Mouse (Mus musculus) embryonic facial prominence, embryonic 11.5 days (tissue): ENCODE measurements around the gene Pam16. TPM values are rescaled to one million over a fixed set of nuclear protein-coding genes. Genes with fewer than 3 reads are reported as not detected.

Experiments
- ATAC-seq: fragments of 200-750 bp; cut with Nextera tagmentation; replicated peaks from 2 replicates; pipeline ENCODE4 v1.8.0; 2017; ENCODE audit warnings: low read depth; ENCODE audit not compliant: insufficient number of reproducible peaks, low FRiP score, low TSS enrichment
- DNase-seq: peaks from one replicate; pipeline ENCODE4 v3.0.0-alpha.2; 2015; ENCODE audit warnings: low spot score
- H3K27ac ChIP-seq: fragments of 300-500 bp; sonication (generic); replicated peaks from 2 replicates; pipeline ENCODE4 v1.5.1; 2014; ENCODE audit warnings: mild to moderate bottlenecking, low read depth, low read length, control low read depth
- H3K27me3 ChIP-seq: fragments of 300-500 bp; sonication (generic); 2 replicates; pipeline ENCODE4 v1.6.1; 2014; ENCODE audit warnings: mild to moderate bottlenecking, low read length, moderate library complexity, mixed read lengths; ENCODE audit not compliant: control insufficient read depth, insufficient read depth
- H3K36me3 ChIP-seq: fragments of 300-500 bp; sonication (generic); replicated peaks from 2 replicates; pipeline ENCODE4 v1.6.1; 2014; ENCODE audit warnings: low read depth, mild to moderate bottlenecking, low read length, moderate library complexity, mixed read lengths; ENCODE audit not compliant: control insufficient read depth, insufficient read depth
- H3K4me1 ChIP-seq: fragments of 300-500 bp; sonication (generic); 2 replicates; pipeline ENCODE4 v1.6.1; 2014; ENCODE audit warnings: low read length, mixed read lengths; ENCODE audit not compliant: control insufficient read depth, insufficient read depth
- H3K4me2 ChIP-seq: fragments of 300-500 bp; sonication (generic); 2 replicates; pipeline ENCODE4 v1.6.1; 2014; ENCODE audit warnings: low read depth, mild to moderate bottlenecking, control low read depth, low read length, moderate library complexity
- H3K4me3 ChIP-seq: fragments of 300-500 bp; sonication (generic); 2 replicates; pipeline ENCODE4 v1.5.1; 2014; ENCODE audit warnings: low read depth, low read length, control low read depth
- H3K9ac ChIP-seq: fragments of 300-500 bp; sonication (generic); replicated peaks from 2 replicates; pipeline ENCODE4 v1.6.1; 2014; ENCODE audit warnings: mild to moderate bottlenecking, control low read depth, low read length
- H3K9me3 ChIP-seq: fragments of 300-500 bp; sonication (generic); replicated peaks from 2 replicates; pipeline ENCODE4 v1.6.1; 2016; ENCODE audit warnings: mild to moderate bottlenecking, low read length, inconsistent platforms, mixed read lengths; ENCODE audit not compliant: control insufficient read depth
- WGBS: fragments of 180-500 bp; shearing (Covaris S2); extraction: QIAGEN DNeasy Blood & Tissue Kit; methylation state at CpG from one replicate; pipeline ENCODE4 v1.1.7; 2014; 5-methylcytosine and 5-hydroxymethylcytosine counted together
- polyA plus RNA-seq: library from polyadenylated mRNA; unstranded; fragments of >200 nt; fragmentation: Nextera tagmentation; extraction: Ambion mirVana; gene quantifications from 2 replicates; pipeline ENCODE4 v1.2.1, GENCODE M21; 2014

Pam16 gene
- polyA plus RNA-seq, 1 experiment from 2014 or later, result 105 TPM

- no peaks in the 10 kb centered on the region for H3K27me3 ChIP-seq
- no peak overlapping the region for H3K4me2 ChIP-seq
- peaks cover 33% of the 10 kb centered on the region for H3K4me1 ChIP-seq
- no peaks in the 10 kb centered on the region for H3K9me3 ChIP-seq
- 21% methylated on average over 5 of the region's 5 CpGs for WGBS
- no peaks in the 10 kb centered on the region; the same call in none of the 2 replicates for H3K36me3 ChIP-seq
- H3K9ac ChIP-seq, result no peak overlapping the region
- ATAC-seq, result no peak; the same call in 1 of the 2 replicates
- H3K27ac ChIP-seq, result no peak overlapping the region
- no peak for DNase-seq
- H3K4me3 ChIP-seq, result no peak overlapping the region
Measured at GRCm38 (mm10) chr16:4606431-4607084, 18.2 kb downstream of the Pam16 start.

GRCm38 (mm10) chr16:4605514-4606131 lies 19.2 kb downstream of the Pam16 start:
- peaks cover 33% of the 10 kb centered on the region for H3K4me1 ChIP-seq
- peak; percentile 35 for DNase-seq
- peak overlapping the region; percentile 10; the same call in 1 of the 2 replicates for H3K4me2 ChIP-seq
- ATAC-seq, result no peak; the same call in 1 of the 2 replicates
- H3K36me3 ChIP-seq, result no peaks in the 10 kb centered on the region; the same call in 1 of the 2 replicates
- H3K27ac ChIP-seq, result peak overlapping the region; percentile 35; the same call in 1 of the 2 replicates
- H3K27me3 ChIP-seq, result no peaks in the 10 kb centered on the region
- H3K9ac ChIP-seq, result no peak overlapping the region; the same call in 1 of the 2 replicates
- no peak overlapping the region for H3K4me3 ChIP-seq
- no peaks in the 10 kb centered on the region for H3K9me3 ChIP-seq
- 33% methylated on average over 13 of the region's 13 CpGs for WGBS

- Histone ChIP-seq H3K9ac (no peak overlapping the region), H3K36me3 (no peaks in the 10 kb centered on the region; the same call in 1 of the 2 replicates), H3K27ac (no peak overlapping the region), H3K27me3 (no peaks in the 10 kb centered on the region), H3K4me2 (no peak overlapping the region), H3K9me3 (no peaks in the 10 kb centered on the region), H3K4me1 (peaks cover 33% of the 10 kb centered on the region), H3K4me3 (no peak overlapping the region)
- WGBS, result 59% methylated on average over 11 of the region's 11 CpGs
- DNase-seq (no peak), ATAC-seq (no peak)
Measured at GRCm38 (mm10) chr16:4604293-4604837, 20.4 kb downstream of the Pam16 start.

DNA sequence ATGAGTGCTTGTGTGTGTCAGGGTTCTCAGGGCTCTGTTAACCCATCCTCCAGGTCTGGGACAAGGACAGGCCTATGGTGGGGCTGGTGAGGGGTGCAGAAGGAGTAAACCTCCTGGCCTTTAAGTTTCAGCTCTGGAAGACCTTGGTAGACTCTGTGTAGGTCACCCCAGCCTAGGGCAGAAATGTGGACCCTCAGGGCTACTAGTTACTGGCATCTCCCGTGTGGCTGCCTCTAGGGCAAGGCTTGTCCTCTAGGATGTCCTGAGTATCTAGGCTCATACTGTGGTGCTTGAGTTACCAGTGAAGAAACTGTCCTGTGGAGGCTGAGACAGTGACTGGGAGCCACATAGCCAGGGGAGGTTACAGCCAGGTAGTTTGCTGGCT lies 21.3 kb downstream of the Pam16 start:
- peaks cover 36% of the 10 kb centered on the region for H3K4me1 ChIP-seq
- 32% methylated on average over 1 of the region's 1 CpGs for WGBS
- ATAC-seq, result no peak
- no peaks in the 10 kb centered on the region for H3K27me3 ChIP-seq
- no peaks in the 10 kb centered on the region for H3K36me3 ChIP-seq
- DNase-seq, result no peak
- peak overlapping the region; percentile 36 for H3K9ac ChIP-seq
- H3K9me3 ChIP-seq, result no peaks in the 10 kb centered on the region
- no peak overlapping the region for H3K4me2 ChIP-seq
- H3K27ac ChIP-seq, result peak overlapping the region; percentile 52
- no peak overlapping the region for H3K4me3 ChIP-seq

DNA sequence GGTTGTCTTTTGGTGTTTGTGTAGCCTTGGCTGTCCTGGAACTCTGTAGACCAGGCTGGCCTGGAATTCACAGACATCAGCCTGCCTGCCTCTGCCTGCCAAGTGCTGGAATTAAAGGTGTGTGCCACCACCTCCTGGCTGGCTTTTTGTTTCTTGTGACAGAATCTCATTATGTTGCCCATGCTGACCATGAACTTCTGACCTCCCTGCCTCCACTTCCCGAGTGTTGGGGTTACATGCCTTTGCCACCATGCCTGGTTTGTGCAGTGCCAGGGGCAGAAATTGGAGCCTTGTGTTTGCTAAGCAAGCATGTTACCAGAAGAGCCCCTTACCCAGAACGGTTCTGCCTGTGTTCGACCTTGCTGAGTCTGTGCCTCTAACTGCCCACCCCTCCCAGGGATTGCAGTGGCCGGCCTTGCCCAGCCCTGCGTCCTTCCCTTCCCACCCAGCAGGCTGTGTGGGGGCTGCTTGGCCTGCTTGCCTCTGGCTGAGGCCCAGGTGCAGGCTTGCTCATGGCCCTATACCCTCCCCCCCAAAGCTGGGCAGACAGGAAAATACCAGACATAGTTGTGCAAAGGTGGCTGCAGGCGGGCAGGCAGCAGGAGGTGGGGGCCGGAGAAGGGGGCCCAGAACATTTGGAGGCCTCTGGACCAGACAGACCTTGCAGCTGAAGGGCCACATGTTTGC lies 21.9 kb downstream of the Pam16 start:
- no peak overlapping the region for H3K4me2 ChIP-seq
- H3K27me3 ChIP-seq, result no peaks in the 10 kb centered on the region
- H3K9ac ChIP-seq, result peak overlapping the region; percentile 36
- peak overlapping the region; percentile 52 for H3K27ac ChIP-seq
- H3K4me1 ChIP-seq, result peaks cover 40% of the 10 kb centered on the region
- no peaks in the 10 kb centered on the region for H3K9me3 ChIP-seq
- H3K4me3 ChIP-seq, result no peak overlapping the region; the same call in 1 of the 2 replicates
- DNase-seq (peak; percentile 50), ATAC-seq (peak; percentile 25)
- 15% methylated on average over 7 of the region's 7 CpGs for WGBS
- no peaks in the 10 kb centered on the region for H3K36me3 ChIP-seq

- no peaks in the 10 kb centered on the region for H3K9me3 ChIP-seq
- 29% methylated on average over 3 of the region's 3 CpGs for WGBS
- DNase-seq (no peak), ATAC-seq (no peak)
- no peak overlapping the region for H3K4me3 ChIP-seq
- peaks cover 42% of the 10 kb centered on the region for H3K4me1 ChIP-seq
- no peaks in the 10 kb centered on the region for H3K36me3 ChIP-seq
- H3K4me2 ChIP-seq, result no peak overlapping the region
- no peaks in the 10 kb centered on the region for H3K27me3 ChIP-seq
- peak overlapping the region; percentile 20; the same call in 1 of the 2 replicates for H3K27ac ChIP-seq
- H3K9ac ChIP-seq, result no peak overlapping the region
Measured at GRCm38 (mm10) chr16:4602189-4602588, 22.6 kb downstream of the Pam16 start.

GRCm38 (mm10) chr16:4600701-4601310 lies 24.0 kb downstream of the Pam16 start:
- Histone ChIP-seq H3K4me3 (no peak overlapping the region), H3K27me3 (no peaks in the 10 kb centered on the region), H3K4me1 (peaks cover 44% of the 10 kb centered on the region), H3K36me3 (no peaks in the 10 kb centered on the region), H3K9ac (no peak overlapping the region), H3K4me2 (no peak overlapping the region), H3K9me3 (no peaks in the 10 kb centered on the region), H3K27ac (no peak overlapping the region)
- DNase-seq, result no peak
- WGBS, result 75% methylated on average over 9 of the region's 9 CpGs
- ATAC-seq, result no peak
